Mouse (Mus musculus) stomach, embryonic 14.5 days (tissue): Measurements from ENCODE around the gene Gm5901. TPM values are rescaled to one million over a fixed set of nuclear protein-coding genes. Genes with fewer than 3 reads are reported as not detected.
"Not testable (repeated sequence)": the region's sequence is repeated elsewhere in the genome, so short reads cannot be mapped to it uniquely, and the experiment has no call there.

Source experiments
- ATAC-seq: fragments of 200-750 bp; cut with Nextera tagmentation; 2 replicates; pipeline ENCODE4 v1.8.0; 2017; ENCODE audit warnings: low read depth, moderate TSS enrichment; ENCODE audit not compliant: insufficient number of reproducible peaks, insufficient read depth, low FRiP score
- H3K27ac ChIP-seq: fragments of 300-500 bp; sonication (generic); 2 replicates; pipeline ENCODE4 v1.5.1; 2014; ENCODE audit warnings: mild to moderate bottlenecking, low read length, moderate library complexity, mixed read lengths
- H3K27me3 ChIP-seq: fragments of 300-500 bp; sonication (generic); 2 replicates; pipeline ENCODE4 v1.6.1; 2014; ENCODE audit warnings: low read length, control low read depth, mixed read lengths; ENCODE audit not compliant: control insufficient read depth, insufficient read depth
- H3K36me3 ChIP-seq: fragments of 300-500 bp; sonication (generic); 2 replicates; pipeline ENCODE4 v1.6.1; 2014; ENCODE audit warnings: mild to moderate bottlenecking, control low read depth, low read length, moderate library complexity, mixed read lengths; ENCODE audit not compliant: control insufficient read depth, insufficient read depth
- H3K4me1 ChIP-seq: fragments of 300-500 bp; sonication (generic); 2 replicates; pipeline ENCODE4 v1.6.1; 2014; ENCODE audit warnings: low read length, control low read depth, mixed read lengths; ENCODE audit not compliant: control insufficient read depth, insufficient read depth
- H3K4me2 ChIP-seq: fragments of 300-500 bp; sonication (generic); replicated peaks from 2 replicates; pipeline ENCODE4 v1.6.1; 2014; ENCODE audit warnings: low read depth, low read length, control low read depth
- H3K4me3 ChIP-seq: fragments of 300-500 bp; sonication (generic); 2 replicates; pipeline ENCODE4 v1.5.1; 2014; ENCODE audit warnings: low read depth, low read length, control low read depth
- H3K9ac ChIP-seq: fragments of 300-500 bp; sonication (generic); replicated peaks from 2 replicates; pipeline ENCODE4 v1.6.1; 2014; ENCODE audit warnings: low read depth, mild to moderate bottlenecking, control low read depth, low read length, moderate library complexity, mixed read lengths
- H3K9me3 ChIP-seq: fragments of 300-500 bp; sonication (generic); 2 replicates; pipeline ENCODE4 v1.6.1; 2016; ENCODE audit warnings: low read depth, low read length, control low read depth; ENCODE audit not compliant: control insufficient read depth
- WGBS: fragments of 180-500 bp; shearing (Covaris S2); extraction: QIAGEN DNeasy Blood & Tissue Kit; methylation state at CpG from one replicate; pipeline ENCODE4 v1.1.7; 2014; 5-methylcytosine and 5-hydroxymethylcytosine counted together
- polyA plus RNA-seq: library from polyadenylated mRNA; unstranded; fragments of >200 nt; fragmentation: Nextera tagmentation; extraction: Ambion mirVana; gene quantifications from 2 replicates; pipeline ENCODE4 v1.2.1, GENCODE M21; 2014

Gm5901 gene
- polyA plus RNA-seq: not detected in 2 replicates

GRCm38 (mm10) chr7:105374866-105375265 lies at the start of gene Gm5901:
Gm5901 (plus strand) TSS chr7:105375038.
- no peak within 1 kb of the TSS for H3K4me2 ChIP-seq
- 100% methylated on average over 1 of the region's 1 CpGs for WGBS
- no peaks in the 10 kb centered on the region for H3K9me3 ChIP-seq
- H3K36me3 ChIP-seq: peaks cover 32% of the 10 kb centered on the region
- H3K27me3 ChIP-seq: no peaks in the 10 kb centered on the region
- H3K4me3 ChIP-seq: no peak within 1 kb of the TSS
- ATAC-seq: no peak
- no peak within 1 kb of the TSS for H3K27ac ChIP-seq
- no peaks in the 10 kb centered on the region for H3K4me1 ChIP-seq
- no peak within 1 kb of the TSS for H3K9ac ChIP-seq

GRCm38 (mm10) chr7:105325302-105325701 lies 49.5 kb upstream of the Gm5901 start:
- Histone ChIP-seq H3K27ac (no peak overlapping the region), H3K4me3 (no peak overlapping the region)

GRCm38 (mm10) chr7:105334004-105334403 lies 40.8 kb upstream of the Gm5901 start, which contains the start of gene Olfr690:
Olfr690 (minus strand) TSS chr7:105334104.
- Histone ChIP-seq H3K4me2 (no peak within 1 kb of the TSS), H3K4me1 (no peaks in the 10 kb centered on the region), H3K9ac (no peak within 1 kb of the TSS), H3K36me3 (no peaks in the 10 kb centered on the region), H3K9me3 (no peaks in the 10 kb centered on the region), H3K27me3 (no peaks in the 10 kb centered on the region), H3K4me3 (no peak within 1 kb of the TSS), H3K27ac (no peak within 1 kb of the TSS)
- WGBS: 82% methylated on average over 1 of the region's 1 CpGs
- no peak for ATAC-seq

More at GRCm38 (mm10) chr7:105325302-105325701, 49.5 kb upstream of the Gm5901 start:
- H3K9me3 ChIP-seq: no peaks in the 10 kb centered on the region
- no peaks in the 10 kb centered on the region for H3K27me3 ChIP-seq
- WGBS: 67% methylated on average over 2 of the region's 2 CpGs
- no peak overlapping the region for H3K9ac ChIP-seq
- ATAC-seq: no peak
- no peaks in the 10 kb centered on the region for H3K4me1 ChIP-seq
- H3K36me3 ChIP-seq: no peaks in the 10 kb centered on the region
- no peak overlapping the region for H3K4me2 ChIP-seq

GRCm38 (mm10) chr7:105342170-105342569 lies 32.7 kb upstream of the Gm5901 start, which contains the start of gene Olfr691:
Olfr691 (minus strand) TSS chr7:105342270.
- Histone ChIP-seq H3K4me2 (no peak within 1 kb of the TSS), H3K4me1 (no peaks in the 10 kb centered on the region), H3K36me3 (no peaks in the 10 kb centered on the region), H3K4me3 (no peak within 1 kb of the TSS), H3K27me3 (no peaks in the 10 kb centered on the region), H3K27ac (no peak within 1 kb of the TSS), H3K9ac (no peak within 1 kb of the TSS), H3K9me3 (no peaks in the 10 kb centered on the region)
- ATAC-seq: no peak
- WGBS: 53% methylated on average over 1 of the region's 1 CpGs

GRCm38 (mm10) chr7:105342752-105343151 lies 32.1 kb upstream of the Gm5901 start:
- WGBS: 78% methylated on average over 2 of the region's 2 CpGs

GRCm38 (mm10) chr7:105356064-105356463 lies 18.8 kb upstream of the Gm5901 start:
- H3K4me3 ChIP-seq, H3K9me3 ChIP-seq, H3K27me3 ChIP-seq, ATAC-seq, H3K4me2 ChIP-seq, H3K27ac ChIP-seq, H3K36me3 ChIP-seq, H3K9ac ChIP-seq, H3K4me1 ChIP-seq: not testable (repeated sequence)
- WGBS: no CpG with 5 or more reads among the region's 5 CpGs

More at GRCm38 (mm10) chr7:105342752-105343151, 32.1 kb upstream of the Gm5901 start:
- no peak overlapping the region for H3K4me2 ChIP-seq
- H3K4me3 ChIP-seq: no peak overlapping the region
- H3K27ac ChIP-seq: no peak overlapping the region
- ATAC-seq: no peak
- H3K4me1 ChIP-seq: no peaks in the 10 kb centered on the region
- no peak overlapping the region for H3K9ac ChIP-seq
- H3K36me3 ChIP-seq: no peaks in the 10 kb centered on the region
- H3K9me3 ChIP-seq: no peaks in the 10 kb centered on the region
- H3K27me3 ChIP-seq: no peaks in the 10 kb centered on the region

- not testable (repeated sequence) for H3K4me2 ChIP-seq, H3K4me3 ChIP-seq, H3K36me3 ChIP-seq, H3K4me1 ChIP-seq, H3K27me3 ChIP-seq, H3K27ac ChIP-seq, H3K9me3 ChIP-seq, H3K9ac ChIP-seq
- ATAC-seq: 0 out of 2 replicates have a peak, but pooled peaks have one; percentile 53
- 87% methylated on average over 1 of the region's 2 CpGs for WGBS
These were observed 18.4 kb upstream of the Gm5901 start for GRCm38 (mm10) chr7:105356487-105356886.

- no peak for ATAC-seq
- no peak overlapping the region for H3K27ac ChIP-seq
- 71% methylated on average over 2 of the region's 2 CpGs for WGBS
- no peaks in the 10 kb centered on the region for H3K36me3 ChIP-seq
- H3K9me3 ChIP-seq: no peaks in the 10 kb centered on the region
- H3K4me2 ChIP-seq: no peak overlapping the region
- no peaks in the 10 kb centered on the region for H3K4me1 ChIP-seq
- H3K9ac ChIP-seq: no peak overlapping the region
- no peak overlapping the region for H3K4me3 ChIP-seq
- no peaks in the 10 kb centered on the region for H3K27me3 ChIP-seq
These were observed 13.1 kb upstream of the Gm5901 start for GRCm38 (mm10) chr7:105361713-105362112.

GRCm38 (mm10) chr7:105367268-105367667 lies 7.6 kb upstream of the Gm5901 start:
- Histone ChIP-seq H3K4me2 (no peak overlapping the region), H3K4me3 (no peak overlapping the region), H3K9me3 (no peaks in the 10 kb centered on the region), H3K4me1 (no peaks in the 10 kb centered on the region), H3K27ac (no peak overlapping the region), H3K9ac (no peak overlapping the region), H3K36me3 (no peaks in the 10 kb centered on the region), H3K27me3 (no peaks in the 10 kb centered on the region)
- 83% methylated on average over 5 of the region's 5 CpGs for WGBS
- ATAC-seq: no peak
